Mouse (Mus musculus): ENCODE data around the gene Sp140.
"Not testable (repeated sequence)": the region's sequence is repeated elsewhere in the genome, so short reads cannot be mapped to it uniquely, and the experiment has no call there.

Sp140 gene

GRCm38 (mm10) chr1:85610581-85610980 is 10.4 kb downstream of the Sp140 start:
- not testable (repeated sequence) for H3K36me3 ChIP-seq (ENCODE audit: control insufficient read depth, insufficient read depth, low read length, poor library complexity, severe bottlenecking); DNase-seq (ENCODE audit: low read depth, low spot score); H3K27me3 ChIP-seq (ENCODE audit: control insufficient read depth, insufficient read depth, low read length, poor library complexity, severe bottlenecking)

- not testable (repeated sequence) for H3K27me3 ChIP-seq (ENCODE audit: control insufficient read depth, insufficient read depth, low read length, poor library complexity, severe bottlenecking); H3K36me3 ChIP-seq (ENCODE audit: control insufficient read depth, insufficient read depth, low read length, poor library complexity, severe bottlenecking); DNase-seq (ENCODE audit: low read depth, low spot score)
Measured at GRCm38 (mm10) chr1:85615096-85615495, 14.9 kb downstream of the Sp140 start.

DNA sequence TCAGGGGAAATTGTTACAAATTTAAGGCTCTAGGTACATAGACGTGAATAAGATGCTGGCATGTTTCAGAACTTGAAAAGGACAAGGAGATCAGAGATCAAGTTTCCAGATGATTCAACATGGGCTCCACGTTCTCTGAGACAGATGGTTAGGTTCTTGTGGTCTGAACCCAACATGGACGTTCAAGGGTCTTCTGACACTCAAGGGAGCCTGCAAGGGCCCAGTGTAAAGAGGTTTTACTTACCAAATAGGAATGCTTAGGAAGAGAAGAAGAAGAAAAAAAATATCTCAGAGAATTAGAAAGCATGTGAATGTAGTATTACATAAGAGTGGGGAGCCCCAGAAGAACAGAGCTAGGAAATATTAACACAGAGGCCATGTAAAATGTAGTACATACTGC is 15.6 kb downstream of the Sp140 start:
- not testable (repeated sequence) for DNase-seq (ENCODE audit: low read depth, low spot score); H3K27me3 ChIP-seq (ENCODE audit: control insufficient read depth, insufficient read depth, low read length, poor library complexity, severe bottlenecking); H3K36me3 ChIP-seq (ENCODE audit: control insufficient read depth, insufficient read depth, low read length, poor library complexity, severe bottlenecking)

GRCm38 (mm10) chr1:85617161-85617560 is 17.0 kb downstream of the Sp140 start:
- not testable (repeated sequence) for H3K27me3 ChIP-seq (ENCODE audit: control insufficient read depth, insufficient read depth, low read length, poor library complexity, severe bottlenecking); H3K36me3 ChIP-seq (ENCODE audit: control insufficient read depth, insufficient read depth, low read length, poor library complexity, severe bottlenecking); DNase-seq (ENCODE audit: low read depth, low spot score)

GRCm38 (mm10) chr1:85618689-85619088 is 18.5 kb downstream of the Sp140 start:
- DNase-seq (ENCODE audit: low read depth, low spot score): peak; percentile 75
- H3K27me3 ChIP-seq (ENCODE audit: control insufficient read depth, insufficient read depth, low read length, poor library complexity, severe bottlenecking); H3K36me3 ChIP-seq (ENCODE audit: control insufficient read depth, insufficient read depth, low read length, poor library complexity, severe bottlenecking): not testable (repeated sequence)

DNA sequence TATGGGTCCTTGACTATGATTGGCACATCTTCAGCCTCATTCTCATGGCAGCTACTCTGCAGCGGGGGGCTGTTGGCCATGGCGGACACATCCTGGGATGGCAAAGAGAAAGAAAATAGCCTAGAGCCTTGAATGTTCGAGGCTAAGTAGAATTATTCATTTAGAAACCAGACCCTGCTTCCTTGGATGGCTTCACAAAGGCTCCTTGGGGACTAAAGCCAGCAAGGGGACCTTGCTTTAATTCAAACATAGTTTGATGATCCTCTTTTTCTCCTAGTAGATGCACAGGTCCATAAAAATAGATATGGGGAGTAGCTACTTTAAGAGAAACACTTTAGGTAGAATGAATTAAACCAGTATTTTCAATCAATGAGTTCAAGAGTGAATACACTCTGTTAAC is 36.8 kb downstream of the Sp140 start:
- not testable (repeated sequence) for H3K36me3 ChIP-seq (ENCODE audit: control insufficient read depth, insufficient read depth, low read length, poor library complexity, severe bottlenecking); H3K27me3 ChIP-seq (ENCODE audit: control insufficient read depth, insufficient read depth, low read length, poor library complexity, severe bottlenecking); DNase-seq (ENCODE audit: low read depth, low spot score)

DNA sequence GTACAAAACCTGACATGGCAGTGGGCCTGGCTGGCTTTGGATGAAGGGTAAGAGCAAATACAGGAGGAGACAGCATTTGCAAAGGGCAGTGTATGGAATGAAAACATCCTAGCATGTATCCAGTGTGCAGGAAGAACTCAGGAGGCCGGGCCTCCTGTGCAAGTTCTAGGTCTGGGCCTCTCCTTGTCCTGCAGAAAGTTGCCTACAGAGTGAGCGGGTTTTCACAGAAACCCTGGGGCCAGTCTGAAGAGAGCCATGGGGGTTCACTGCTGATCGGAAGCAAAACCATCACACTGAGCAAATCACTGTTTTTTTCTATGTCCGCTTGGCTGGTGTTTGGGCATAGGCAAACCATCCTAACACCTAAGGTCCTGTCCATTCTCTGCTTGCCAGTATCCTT is 38.0 kb downstream of the Sp140 start:
- DNase-seq (ENCODE audit: low read depth, low spot score); H3K27me3 ChIP-seq (ENCODE audit: control insufficient read depth, insufficient read depth, low read length, poor library complexity, severe bottlenecking); H3K36me3 ChIP-seq (ENCODE audit: control insufficient read depth, insufficient read depth, low read length, poor library complexity, severe bottlenecking): not testable (repeated sequence)

- DNase-seq (ENCODE audit: low read depth, low spot score): peak; percentile 53
- not testable (repeated sequence) for H3K36me3 ChIP-seq (ENCODE audit: control insufficient read depth, insufficient read depth, low read length, poor library complexity, severe bottlenecking); H3K27me3 ChIP-seq (ENCODE audit: control insufficient read depth, insufficient read depth, low read length, poor library complexity, severe bottlenecking)
Measured at GRCm38 (mm10) chr1:85649881-85650280, 49.7 kb downstream of the Sp140 start, which contains the start of gene Sp100. Gene Sp100 (plus strand): TSS chr1:85649988.

DNA sequence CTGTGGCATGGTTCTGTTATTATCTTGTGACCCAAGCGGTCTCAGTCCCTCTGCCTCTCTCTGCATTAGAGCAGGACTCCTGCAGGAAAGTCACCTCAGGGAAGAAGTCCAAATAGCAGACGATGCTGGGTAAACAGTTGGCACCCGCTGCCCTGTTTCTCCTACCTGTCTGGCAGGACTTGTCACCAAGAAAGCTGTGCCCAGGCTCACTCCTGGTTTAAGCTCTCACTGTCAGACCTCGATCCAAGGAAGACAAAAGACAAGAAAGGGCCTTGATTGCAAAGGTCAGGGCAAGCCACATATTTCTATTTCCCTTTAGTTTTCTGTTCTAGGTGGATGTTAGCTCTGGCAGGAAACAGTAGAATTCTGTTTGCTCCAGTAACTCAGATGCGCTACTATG is 50.3 kb downstream of the Sp140 start:
- H3K36me3 ChIP-seq (ENCODE audit: control insufficient read depth, insufficient read depth, low read length, poor library complexity, severe bottlenecking); DNase-seq (ENCODE audit: low read depth, low spot score); H3K27me3 ChIP-seq (ENCODE audit: control insufficient read depth, insufficient read depth, low read length, poor library complexity, severe bottlenecking): not testable (repeated sequence)

GRCm38 (mm10) chr1:85651770-85652275 is 51.6 kb downstream of the Sp140 start:
- H3K36me3 ChIP-seq (ENCODE audit: control insufficient read depth, insufficient read depth, low read length, poor library complexity, severe bottlenecking); DNase-seq (ENCODE audit: low read depth, low spot score); H3K27me3 ChIP-seq (ENCODE audit: control insufficient read depth, insufficient read depth, low read length, poor library complexity, severe bottlenecking): not testable (repeated sequence)

DNA sequence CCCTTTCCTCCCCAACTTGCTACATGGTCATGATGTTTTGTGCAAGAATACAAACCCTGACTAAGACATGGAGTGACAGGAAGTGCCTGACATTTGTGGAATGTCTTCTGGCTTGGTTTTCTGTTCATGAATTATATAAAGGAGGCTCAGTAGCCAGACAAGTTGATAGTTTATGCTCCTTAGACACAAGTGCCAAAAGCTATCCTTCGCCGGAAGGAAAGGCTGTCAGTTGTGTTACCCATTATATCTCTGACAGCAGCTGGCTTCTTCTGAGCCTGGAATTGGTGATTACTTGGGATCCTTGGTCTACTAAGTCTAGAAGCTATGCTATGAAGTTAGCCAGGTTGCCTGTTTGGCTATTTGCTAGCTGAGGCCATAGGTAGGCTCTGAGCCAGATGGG is 57.0 kb downstream of the Sp140 start:
- not testable (repeated sequence) for H3K36me3 ChIP-seq (ENCODE audit: control insufficient read depth, insufficient read depth, low read length, poor library complexity, severe bottlenecking); DNase-seq (ENCODE audit: low read depth, low spot score); H3K27me3 ChIP-seq (ENCODE audit: control insufficient read depth, insufficient read depth, low read length, poor library complexity, severe bottlenecking)

GRCm38 (mm10) chr1:85664266-85664665 is 64.1 kb downstream of the Sp140 start:
- no peak for DNase-seq (ENCODE audit: low read depth, low spot score)
- Histone ChIP-seq H3K36me3 (ENCODE audit: control insufficient read depth, insufficient read depth, low read length, poor library complexity, severe bottlenecking) (peaks cover 39% of the 10 kb centered on the region), H3K27me3 (ENCODE audit: control insufficient read depth, insufficient read depth, low read length, poor library complexity, severe bottlenecking) (no peaks in the 10 kb centered on the region)

- Histone ChIP-seq H3K27me3 (ENCODE audit: control insufficient read depth, insufficient read depth, low read length, poor library complexity, severe bottlenecking) (no peaks in the 10 kb centered on the region), H3K36me3 (ENCODE audit: control insufficient read depth, insufficient read depth, low read length, poor library complexity, severe bottlenecking) (peaks cover 39% of the 10 kb centered on the region)
- DNase-seq (ENCODE audit: low read depth, low spot score): no peak
Measured at GRCm38 (mm10) chr1:85680226-85680625, 80.0 kb downstream of the Sp140 start.

- no peaks in the 10 kb centered on the region for H3K27me3 ChIP-seq (ENCODE audit: control insufficient read depth, insufficient read depth, low read length, poor library complexity, severe bottlenecking)
- DNase-seq (ENCODE audit: low read depth, low spot score): no peak
- peaks cover 24% of the 10 kb centered on the region for H3K36me3 ChIP-seq (ENCODE audit: control insufficient read depth, insufficient read depth, low read length, poor library complexity, severe bottlenecking)
Measured at GRCm38 (mm10) chr1:85686666-85687065, 86.5 kb downstream of the Sp140 start.

GRCm38 (mm10) chr1:85687346-85687745 is 87.2 kb downstream of the Sp140 start:
- no peaks in the 10 kb centered on the region for H3K27me3 ChIP-seq (ENCODE audit: control insufficient read depth, insufficient read depth, low read length, poor library complexity, severe bottlenecking)
- DNase-seq (ENCODE audit: low read depth, low spot score): peak; percentile 80
- H3K36me3 ChIP-seq (ENCODE audit: control insufficient read depth, insufficient read depth, low read length, poor library complexity, severe bottlenecking): peaks cover 22% of the 10 kb centered on the region

GRCm38 (mm10) chr1:85690544-85690943 is 90.4 kb downstream of the Sp140 start:
- DNase-seq (ENCODE audit: low read depth, low spot score): no peak
- Histone ChIP-seq H3K27me3 (ENCODE audit: control insufficient read depth, insufficient read depth, low read length, poor library complexity, severe bottlenecking) (no peaks in the 10 kb centered on the region), H3K36me3 (ENCODE audit: control insufficient read depth, insufficient read depth, low read length, poor library complexity, severe bottlenecking) (peaks cover 27% of the 10 kb centered on the region)
